Mouse (Mus musculus): Measurements from ENCODE around the gene Slc25a1. TPM values are rescaled to one million over a fixed set of nuclear protein-coding genes. Genes with fewer than 3 reads are reported as not detected.
"Not testable (repeated sequence)": the region's sequence is repeated elsewhere in the genome, so short reads cannot be mapped to it uniquely, and the experiment has no call there.

Slc25a1 gene
- polyA plus RNA-seq (2015; fragmentation: Nextera tagmentation; extraction: Ambion mirVana), result 83.0 and 83.6 TPM in 2 replicates

DNA sequence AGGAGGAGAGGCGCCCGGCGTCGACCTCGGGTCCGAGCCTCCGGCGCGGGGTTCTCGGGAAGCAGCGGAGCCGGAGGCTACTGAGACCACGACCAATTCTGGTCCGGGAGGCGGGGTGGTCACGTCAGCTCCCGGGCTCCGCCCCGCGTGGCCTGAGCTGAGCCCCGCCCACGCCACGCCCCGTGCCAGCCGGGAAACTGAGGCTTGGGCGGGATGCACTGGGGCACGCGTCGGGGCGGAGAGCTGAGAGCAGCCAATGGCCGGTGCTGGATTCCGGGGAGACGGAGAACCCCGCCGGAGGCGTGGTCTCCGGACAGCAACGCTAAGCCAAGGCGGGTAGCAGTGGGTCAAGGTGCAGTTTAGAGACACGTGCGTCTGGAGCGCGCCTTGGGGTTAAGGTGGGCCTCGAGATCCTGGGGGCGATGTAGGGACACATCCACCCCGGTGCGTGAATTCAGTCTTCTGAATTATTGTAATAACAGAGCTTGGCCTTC is at the start of gene Slc25a1:
Gene Slc25a1 (minus strand): TSS at position 133 of the 494 bp plus-strand sequence.
- H3K4me2 ChIP-seq (replicated peaks), result peak within 1 kb of the TSS; percentile 96
- peaks cover 18% of the 10 kb centered on the region for H3K36me3 ChIP-seq
- peak within 1 kb of the TSS; percentile 67 for H3K9ac ChIP-seq
- under 1% methylated on average over 47 of the region's 47 CpGs for WGBS
- H3K27me3 ChIP-seq, result no peaks in the 10 kb centered on the region
- peaks cover 21% of the 10 kb centered on the region for H3K4me1 ChIP-seq
- peak; percentile 73 for ATAC-seq (ENCODE audit: insufficient number of reproducible peaks, low FRiP score, low TSS enrichment, low read depth)
- no peaks in the 10 kb centered on the region for H3K9me3 ChIP-seq (replicated peaks)
- H3K27ac ChIP-seq (replicated peaks), result peak within 1 kb of the TSS; percentile 83
- peak within 1 kb of the TSS; percentile 86 for H3K4me3 ChIP-seq (replicated peaks)

DNA sequence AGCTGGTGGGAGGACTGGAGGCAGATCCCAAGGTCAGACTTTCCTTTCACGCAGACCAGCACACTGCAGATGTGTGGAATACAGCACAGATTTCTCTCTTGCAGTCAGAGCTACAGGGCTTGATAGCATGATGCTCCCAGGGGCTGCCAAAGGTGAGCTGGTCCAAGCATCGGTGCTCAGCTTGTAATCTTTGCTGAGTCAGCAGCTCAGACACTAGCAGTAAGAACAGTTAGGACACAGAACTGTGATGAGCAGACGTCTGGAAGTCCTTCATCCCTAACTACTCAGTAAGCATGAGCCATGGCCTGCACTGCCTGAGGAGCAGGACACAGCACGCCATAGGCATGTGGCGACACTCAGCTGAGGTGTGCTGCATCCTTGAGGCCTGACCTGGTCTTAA is 43.8 kb upstream of the Slc25a1 start:
- WGBS, result 70% methylated on average over 5 of the region's 5 CpGs
- H3K4me2 ChIP-seq (replicated peaks), result no peak overlapping the region
- H3K4me1 ChIP-seq, result no peaks in the 10 kb centered on the region
- ATAC-seq (ENCODE audit: insufficient number of reproducible peaks, low FRiP score, low TSS enrichment, low read depth), result no peak
- H3K4me3 ChIP-seq (replicated peaks), result no peak overlapping the region
- H3K27me3 ChIP-seq, result no peaks in the 10 kb centered on the region
- no peaks in the 10 kb centered on the region for H3K36me3 ChIP-seq
- no peak overlapping the region for H3K27ac ChIP-seq (replicated peaks)
- no peak overlapping the region for H3K9ac ChIP-seq
- H3K9me3 ChIP-seq (replicated peaks), result no peaks in the 10 kb centered on the region

DNA sequence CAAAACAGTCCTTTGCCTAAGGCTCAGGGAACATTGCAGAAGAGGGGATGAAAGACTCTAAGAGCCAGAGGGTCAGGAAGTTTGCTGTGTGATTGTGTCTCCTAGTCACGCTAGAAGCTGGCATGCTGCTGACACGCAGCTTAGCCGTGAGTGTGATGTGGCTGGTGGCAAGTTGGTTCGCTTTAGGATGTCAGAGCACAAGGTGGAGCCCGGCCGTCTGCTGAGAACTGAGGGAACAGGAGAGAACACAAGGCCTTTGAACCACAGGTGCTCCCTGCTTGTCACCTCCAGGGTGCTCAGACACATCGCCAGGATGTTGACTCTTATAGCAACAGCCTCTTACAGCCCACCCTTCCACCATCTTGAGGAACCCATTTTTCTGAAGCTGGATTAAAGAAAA is 34.1 kb upstream of the Slc25a1 start:
- Histone ChIP-seq H3K27me3 (no peaks in the 10 kb centered on the region), H3K9me3 (replicated peaks) (no peaks in the 10 kb centered on the region), H3K36me3 (no peaks in the 10 kb centered on the region), H3K4me1 (no peaks in the 10 kb centered on the region), H3K9ac (no peak overlapping the region), H3K27ac (replicated peaks) (no peak overlapping the region), H3K4me2 (replicated peaks) (no peak overlapping the region), H3K4me3 (replicated peaks) (no peak overlapping the region)
- ATAC-seq (ENCODE audit: insufficient number of reproducible peaks, low FRiP score, low TSS enrichment, low read depth), result no peak
- 72% methylated on average over 7 of the region's 7 CpGs for WGBS

DNA sequence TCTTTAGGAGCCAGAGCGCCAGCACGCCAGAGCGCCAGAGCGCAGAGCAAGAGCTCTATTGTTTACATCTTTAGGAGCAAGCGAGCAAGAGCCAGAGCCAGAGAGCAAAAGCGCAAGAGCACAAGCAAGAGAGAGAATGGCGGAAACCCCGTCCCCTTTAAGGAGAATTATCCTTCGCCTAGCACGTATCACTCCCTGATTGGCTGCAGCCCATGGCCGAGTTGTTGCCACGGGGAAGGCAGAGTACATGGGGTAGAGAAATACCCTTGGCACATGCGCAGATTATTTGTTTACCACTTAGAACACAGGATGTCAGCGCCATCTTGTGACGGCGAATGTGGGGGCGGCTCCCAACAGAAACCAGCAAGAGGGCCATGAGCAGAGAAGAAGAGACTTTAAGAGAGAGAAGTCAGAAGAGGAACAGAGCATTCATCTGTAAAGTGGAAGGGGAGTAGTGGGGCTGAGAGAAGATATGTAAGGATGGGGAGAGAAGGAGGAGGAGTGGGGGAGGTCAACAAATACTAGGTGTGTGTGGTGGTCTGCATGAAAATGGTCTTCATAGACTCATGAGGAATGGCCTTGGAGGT is 28.1 kb upstream of the Slc25a1 start:
- H3K27ac ChIP-seq (replicated peaks); H3K4me1 ChIP-seq; H3K27me3 ChIP-seq; ATAC-seq (ENCODE audit: insufficient number of reproducible peaks, low FRiP score, low TSS enrichment, low read depth); H3K9me3 ChIP-seq (replicated peaks); H3K36me3 ChIP-seq; H3K4me2 ChIP-seq (replicated peaks); H3K4me3 ChIP-seq (replicated peaks); H3K9ac ChIP-seq: not testable (repeated sequence)
- 94% methylated on average over 17 of the region's 17 CpGs for WGBS

DNA sequence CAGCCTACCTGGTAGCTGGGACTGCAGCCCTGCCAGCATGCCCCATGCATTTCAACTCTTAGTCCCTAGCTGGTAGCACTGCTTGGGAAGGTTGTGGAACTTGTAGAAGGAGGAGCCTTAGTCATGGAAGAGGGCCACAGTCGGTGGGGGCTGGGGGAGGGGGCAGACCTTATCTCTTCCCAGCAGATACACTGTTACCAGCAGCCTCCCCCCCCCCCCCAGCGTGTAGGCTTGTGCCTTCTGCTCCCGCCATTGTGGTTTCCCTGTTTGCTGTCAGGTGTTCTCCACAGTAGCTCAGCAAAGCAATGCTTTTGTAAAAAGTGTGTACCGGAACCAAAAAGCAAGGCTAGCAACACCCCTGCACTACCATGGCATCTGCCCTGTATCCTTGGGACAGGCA is 23.6 kb upstream of the Slc25a1 start:
- H3K9ac ChIP-seq, result no peak overlapping the region
- H3K27me3 ChIP-seq, result no peaks in the 10 kb centered on the region
- H3K4me1 ChIP-seq, result 0 out of 2 replicates have a peak, but pooled peaks cover 2% of the 10 kb centered on the region
- WGBS, result 89% methylated on average over 4 of the region's 4 CpGs
- no peaks in the 10 kb centered on the region for H3K36me3 ChIP-seq
- no peaks in the 10 kb centered on the region for H3K9me3 ChIP-seq (replicated peaks)
- ATAC-seq (ENCODE audit: insufficient number of reproducible peaks, low FRiP score, low TSS enrichment, low read depth), result no peak
- H3K27ac ChIP-seq (replicated peaks), result no peak overlapping the region
- H3K4me2 ChIP-seq (replicated peaks), result no peak overlapping the region
- H3K4me3 ChIP-seq (replicated peaks), result no peak overlapping the region

- WGBS, result 31% methylated on average over 4 of the region's 4 CpGs
- H3K36me3 ChIP-seq, result no peaks in the 10 kb centered on the region
- no peak for ATAC-seq (ENCODE audit: insufficient number of reproducible peaks, low FRiP score, low TSS enrichment, low read depth)
Measured at GRCm38 (mm10) chr16:17950068-17950467, 22.0 kb upstream of the Slc25a1 start.

DNA sequence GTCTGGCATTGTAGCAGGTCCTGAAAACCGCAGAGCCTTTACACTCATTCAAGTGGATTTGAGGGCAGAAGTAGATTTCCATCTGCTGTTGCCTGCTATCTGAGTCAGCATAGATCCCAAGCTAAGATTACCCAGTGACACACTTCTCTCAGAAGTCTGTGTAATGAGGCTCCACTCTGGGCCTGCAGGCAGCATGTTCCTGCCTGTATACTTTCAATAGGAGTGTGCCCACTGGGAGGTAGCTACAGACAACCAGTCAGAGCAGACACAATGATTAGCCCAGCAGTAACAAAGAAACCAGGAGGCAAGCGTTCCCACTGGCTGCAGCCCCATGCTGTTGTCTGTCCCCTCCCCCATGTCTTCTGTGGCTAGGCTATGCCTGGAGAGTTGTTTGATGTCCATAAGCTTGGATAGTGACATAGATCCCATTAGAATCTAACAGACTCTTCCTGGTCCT is 21.4 kb upstream of the Slc25a1 start:
- Histone ChIP-seq H3K4me3 (replicated peaks) (no peak overlapping the region), H3K27ac (replicated peaks) (no peak overlapping the region), H3K36me3 (no peaks in the 10 kb centered on the region), H3K4me2 (replicated peaks) (no peak overlapping the region), H3K27me3 (no peaks in the 10 kb centered on the region), H3K9me3 (replicated peaks) (no peaks in the 10 kb centered on the region), H3K4me1 (0 out of 2 replicates have a peak, but pooled peaks cover 2% of the 10 kb centered on the region), H3K9ac (no peak overlapping the region)
- WGBS, result 23% methylated on average over 2 of the region's 2 CpGs
- ATAC-seq (ENCODE audit: insufficient number of reproducible peaks, low FRiP score, low TSS enrichment, low read depth), result peak; percentile 47; the same call in 1 of the 2 replicates

More at GRCm38 (mm10) chr16:17950068-17950467, 22.0 kb upstream of the Slc25a1 start:
- Histone ChIP-seq H3K9me3 (replicated peaks) (no peaks in the 10 kb centered on the region), H3K4me3 (replicated peaks) (no peak overlapping the region), H3K27ac (replicated peaks) (no peak overlapping the region), H3K27me3 (no peaks in the 10 kb centered on the region), H3K4me1 (0 out of 2 replicates have a peak, but pooled peaks cover 2% of the 10 kb centered on the region), H3K9ac (no peak overlapping the region), H3K4me2 (replicated peaks) (no peak overlapping the region)

DNA sequence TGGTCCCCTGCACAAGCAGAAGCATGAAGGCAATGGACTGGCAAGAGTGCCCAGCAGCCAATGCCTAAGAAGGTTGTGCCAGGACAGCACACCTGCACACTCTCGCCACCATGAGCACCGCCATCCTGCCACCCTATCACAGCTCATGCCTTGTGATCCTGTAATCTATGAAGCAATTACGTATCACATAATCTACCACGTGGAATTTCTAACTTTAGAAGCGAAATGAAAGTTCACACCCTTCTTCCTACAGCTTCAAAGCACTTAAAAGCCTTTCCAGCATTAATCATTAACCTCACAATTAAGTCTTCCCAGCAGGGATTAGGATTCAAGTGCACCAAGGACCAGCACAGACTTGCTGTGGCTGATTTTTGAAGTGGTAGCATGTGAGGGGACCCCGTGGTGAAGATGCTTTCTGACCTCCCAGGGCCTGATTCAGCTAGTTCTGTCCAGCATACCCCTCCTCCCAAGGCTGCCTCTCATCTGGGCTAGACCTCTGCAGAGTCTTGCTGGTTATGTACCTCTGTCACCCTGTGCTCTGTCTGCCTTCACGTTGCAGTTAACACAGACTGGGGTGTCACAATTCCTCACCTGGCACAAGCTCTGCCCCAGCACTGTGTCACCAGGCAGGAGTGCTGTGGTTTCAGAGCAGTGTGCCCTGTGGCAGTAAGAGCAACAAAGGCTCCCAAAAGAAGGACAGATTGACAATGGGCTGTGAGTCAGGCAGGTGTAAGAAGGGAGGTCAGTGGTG is 17.2 kb upstream of the Slc25a1 start:
- H3K9ac ChIP-seq, result no peak overlapping the region
- 51% methylated on average over 7 of the region's 7 CpGs for WGBS
- H3K4me3 ChIP-seq (replicated peaks), result no peak overlapping the region
- no peak overlapping the region for H3K4me2 ChIP-seq (replicated peaks)
- H3K4me1 ChIP-seq, result 0 out of 2 replicates have a peak, but pooled peaks cover 2% of the 10 kb centered on the region
- no peak for ATAC-seq (ENCODE audit: insufficient number of reproducible peaks, low FRiP score, low TSS enrichment, low read depth)
- H3K27ac ChIP-seq (replicated peaks), result no peak overlapping the region
- H3K27me3 ChIP-seq, result no peaks in the 10 kb centered on the region
- no peaks in the 10 kb centered on the region for H3K9me3 ChIP-seq (replicated peaks)
- no peaks in the 10 kb centered on the region for H3K36me3 ChIP-seq

DNA sequence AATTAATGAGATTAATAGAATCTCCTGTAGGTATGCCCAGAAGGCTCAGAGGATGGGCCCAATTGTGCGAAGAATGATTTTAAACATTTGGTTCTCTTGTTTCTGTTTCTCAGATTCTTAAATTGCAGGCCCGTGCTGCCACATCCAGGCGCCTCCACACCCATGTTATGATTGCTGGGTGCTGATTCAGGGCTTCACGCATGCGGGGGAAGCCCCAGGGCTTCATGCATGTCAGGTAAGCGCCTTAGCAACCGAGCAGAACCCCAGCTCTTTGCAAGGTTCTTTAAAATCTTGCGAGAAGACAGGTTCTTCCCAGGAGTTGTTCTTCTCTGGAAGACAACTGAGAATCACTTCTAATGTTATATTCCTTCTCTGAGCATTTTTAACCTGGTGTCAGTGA is 15.4 kb upstream of the Slc25a1 start:
- no peak overlapping the region for H3K27ac ChIP-seq (replicated peaks)
- no peak overlapping the region for H3K9ac ChIP-seq
- no peak for ATAC-seq (ENCODE audit: insufficient number of reproducible peaks, low FRiP score, low TSS enrichment, low read depth)
- H3K36me3 ChIP-seq, result no peaks in the 10 kb centered on the region
- H3K27me3 ChIP-seq, result no peaks in the 10 kb centered on the region
- H3K9me3 ChIP-seq (replicated peaks), result no peaks in the 10 kb centered on the region
- no peak overlapping the region for H3K4me3 ChIP-seq (replicated peaks)
- 52% methylated on average over 8 of the region's 8 CpGs for WGBS
- 0 out of 2 replicates have a peak, but pooled peaks cover 4% of the 10 kb centered on the region for H3K4me1 ChIP-seq
- H3K4me2 ChIP-seq (replicated peaks), result no peak overlapping the region

DNA sequence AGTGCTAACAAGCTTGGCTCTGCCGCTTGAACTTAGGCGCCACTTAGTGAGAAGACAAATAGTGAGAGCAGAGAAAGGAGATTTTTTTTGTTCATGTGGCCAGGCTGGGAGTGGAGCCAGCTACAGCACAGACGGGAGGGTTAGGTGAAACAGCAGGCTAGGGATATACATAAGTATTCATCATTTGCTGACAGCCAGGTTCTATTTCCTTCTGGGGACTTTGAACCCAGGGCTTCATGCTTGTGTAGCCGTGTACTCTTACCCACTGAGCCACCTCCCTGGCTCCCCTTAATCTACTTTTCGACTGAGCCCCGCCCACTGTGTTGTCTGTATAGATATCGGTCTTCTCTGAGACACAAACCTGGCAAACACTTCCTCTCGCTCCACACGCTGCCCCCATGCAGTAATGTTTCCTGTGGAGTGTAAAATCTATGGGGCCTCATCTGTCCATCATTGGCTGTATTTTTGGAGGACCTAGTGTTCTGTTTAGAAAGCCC is 11.3 kb upstream of the Slc25a1 start:
- 0 out of 2 replicates have a peak, but pooled peaks cover 4% of the 10 kb centered on the region for H3K4me1 ChIP-seq
- no peak overlapping the region for H3K4me2 ChIP-seq (replicated peaks)
- no peak for ATAC-seq (ENCODE audit: insufficient number of reproducible peaks, low FRiP score, low TSS enrichment, low read depth)
- no peak overlapping the region for H3K27ac ChIP-seq (replicated peaks)
- H3K36me3 ChIP-seq, result no peaks in the 10 kb centered on the region
- H3K9me3 ChIP-seq (replicated peaks), result no peaks in the 10 kb centered on the region
- WGBS, result 54% methylated on average over 9 of the region's 9 CpGs
- no peak overlapping the region for H3K9ac ChIP-seq
- no peak overlapping the region for H3K4me3 ChIP-seq (replicated peaks)
- H3K27me3 ChIP-seq, result no peaks in the 10 kb centered on the region

GRCm38 (mm10) chr16:17938821-17939220 is 10.8 kb upstream of the Slc25a1 start:
- no peak overlapping the region for H3K27ac ChIP-seq (replicated peaks)
- peak; percentile 65 for ATAC-seq (ENCODE audit: insufficient number of reproducible peaks, low FRiP score, low TSS enrichment, low read depth)

More at GRCm38 (mm10) chr16:17938821-17939220, 10.8 kb upstream of the Slc25a1 start:
- Histone ChIP-seq H3K4me3 (replicated peaks) (no peak overlapping the region), H3K4me2 (replicated peaks) (no peak overlapping the region), H3K4me1 (0 out of 2 replicates have a peak, but pooled peaks cover 4% of the 10 kb centered on the region), H3K9ac (no peak overlapping the region), H3K27me3 (no peaks in the 10 kb centered on the region), H3K9me3 (replicated peaks) (no peaks in the 10 kb centered on the region), H3K36me3 (no peaks in the 10 kb centered on the region)
- 12% methylated on average over 7 of the region's 7 CpGs for WGBS

Data from embryonic facial prominence, embryonic 15.5 days (tissue).